Mouse (Mus musculus): ENCODE measurements at regions not wholly inside any gene's neighbourhood (a gene's known extent, or its start where the extent isn't known, plus 50 kb on each side); places are given as distances from the start of the nearest gene placed in this dataset.

DNA sequence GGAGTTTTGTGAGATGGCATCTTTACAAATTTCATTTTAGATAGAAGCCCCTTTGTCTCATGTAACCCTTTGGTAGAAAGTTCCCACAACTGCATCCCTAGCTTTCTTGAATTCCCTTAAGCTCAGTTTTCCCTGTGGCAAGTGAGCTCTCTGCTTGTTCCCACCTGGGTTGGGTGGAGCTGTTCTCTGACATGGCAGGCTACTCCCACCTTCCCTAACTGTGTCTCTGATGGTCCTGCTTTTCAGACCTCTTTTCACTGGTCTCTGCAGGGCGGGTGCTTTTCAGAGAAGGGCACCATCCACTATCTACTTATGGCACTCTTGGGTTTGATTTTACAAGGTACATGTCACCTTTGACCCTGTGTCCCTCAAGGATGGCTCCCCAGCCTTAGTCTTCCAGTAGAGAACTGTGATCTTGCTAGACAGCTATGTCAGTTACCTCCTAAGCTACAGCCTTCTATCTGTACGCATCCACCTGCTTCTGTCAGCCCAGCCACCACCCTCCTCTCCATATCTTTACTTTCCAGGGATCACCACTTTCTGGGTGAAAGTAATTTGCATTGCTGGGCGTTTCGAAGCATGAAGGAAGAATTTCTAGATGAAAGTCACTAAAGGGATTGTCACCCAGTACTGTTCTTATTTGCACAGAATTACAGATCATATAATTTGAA lies 302.1 kb upstream of the Tbl1xr1 start:
- TF ChIP-seq CTCF (conservative IDR thresholded peaks at IDR 0.05; ENCODE audit: low read length) = no peak
- TF ChIP-seq POU5F1 (IDR thresholded peaks at IDR 0.05; ENCODE audit: borderline replicate concordance, low read length) = no peak
- no peak for TF ChIP-seq NANOG (IDR thresholded peaks at IDR 0.05; ENCODE audit: borderline replicate concordance, low read length)

All from E14TG2a.4 (cell line).